Mouse (Mus musculus) urinary bladder, postnatal 36 days (tissue): ENCODE results near the gene Olfr514.
"Not testable (repeated sequence)": the region's sequence is repeated elsewhere in the genome, so short reads cannot be mapped to it uniquely, and the experiment has no call there.

ENCODE experiments used
- DNase-seq, 2 experiments: peaks; one replicate each; pipeline ENCODE4 v3.0.0; 2022; ENCODE audit warnings: low spot score in 2 of 2, mixed read lengths in 1 of 2

Gene Olfr514

DNA sequence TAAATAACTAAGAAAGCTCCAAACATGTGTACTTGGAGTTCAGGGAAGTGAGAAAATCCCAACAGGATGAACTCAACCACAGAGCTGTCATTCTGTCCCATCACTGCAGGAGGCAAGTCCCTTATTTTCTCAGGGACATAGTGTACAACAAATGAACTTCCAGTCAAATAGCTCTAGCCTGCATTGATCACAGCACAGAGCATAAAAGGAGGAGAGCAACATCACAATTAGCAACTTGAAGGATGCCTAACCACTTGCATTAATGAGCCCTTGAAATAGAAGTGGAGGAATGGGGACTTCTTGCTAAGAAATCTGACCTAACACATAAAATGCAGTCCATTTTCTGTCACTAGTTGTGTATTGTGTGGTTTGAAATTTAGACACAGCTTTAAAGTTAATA lies at the start of gene Olfr514:
Olfr514 (minus strand) TSS at position 101 of the 400 bp plus-strand sequence.
- no peak for DNase-seq

GRCm38 (mm10) chr7:108872279-108872678 lies 46.5 kb upstream of the Olfr514 start, which contains the start of gene Olfr517:
Gene Olfr517, minus strand, starts transcription at chr7:108872379.
- DNase-seq: no peak

- no peak for DNase-seq
Observed at GRCm38 (mm10) chr7:108850429-108850828, 24.6 kb upstream of the Olfr514 start, which contains the start of gene Olfr516. Gene Olfr516, minus strand, starts transcription at chr7:108850529.

DNA sequence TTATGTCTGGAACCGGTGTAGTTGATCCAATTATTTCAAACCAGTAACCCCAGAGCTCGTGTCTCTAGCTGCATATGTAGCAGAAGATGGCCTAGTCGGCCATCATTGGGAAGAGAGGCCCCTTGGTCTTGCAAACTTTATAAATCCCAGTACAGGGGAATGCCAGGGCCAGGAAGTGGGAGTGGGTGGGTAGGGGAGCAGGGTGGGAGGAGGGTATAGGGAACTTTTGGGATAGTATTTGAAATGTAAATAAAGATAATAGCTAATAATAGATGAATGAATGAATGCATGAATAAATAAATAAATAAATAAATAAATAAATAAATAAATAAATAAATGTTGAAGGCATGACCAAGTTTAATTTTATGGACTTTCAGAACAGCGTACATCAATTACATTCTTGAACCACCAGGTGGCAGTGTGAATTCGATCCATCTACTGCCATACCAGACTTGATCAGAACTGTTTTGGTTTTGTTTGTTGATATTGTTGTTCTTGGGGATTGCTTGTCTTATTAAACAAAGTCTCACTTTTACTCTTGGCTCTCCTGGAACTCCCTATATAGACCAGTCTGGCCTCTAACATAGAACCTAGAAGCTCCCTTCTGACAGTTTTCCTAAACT lies 11.1 kb downstream of the Olfr514 start:
- DNase-seq: not testable (repeated sequence)

DNA sequence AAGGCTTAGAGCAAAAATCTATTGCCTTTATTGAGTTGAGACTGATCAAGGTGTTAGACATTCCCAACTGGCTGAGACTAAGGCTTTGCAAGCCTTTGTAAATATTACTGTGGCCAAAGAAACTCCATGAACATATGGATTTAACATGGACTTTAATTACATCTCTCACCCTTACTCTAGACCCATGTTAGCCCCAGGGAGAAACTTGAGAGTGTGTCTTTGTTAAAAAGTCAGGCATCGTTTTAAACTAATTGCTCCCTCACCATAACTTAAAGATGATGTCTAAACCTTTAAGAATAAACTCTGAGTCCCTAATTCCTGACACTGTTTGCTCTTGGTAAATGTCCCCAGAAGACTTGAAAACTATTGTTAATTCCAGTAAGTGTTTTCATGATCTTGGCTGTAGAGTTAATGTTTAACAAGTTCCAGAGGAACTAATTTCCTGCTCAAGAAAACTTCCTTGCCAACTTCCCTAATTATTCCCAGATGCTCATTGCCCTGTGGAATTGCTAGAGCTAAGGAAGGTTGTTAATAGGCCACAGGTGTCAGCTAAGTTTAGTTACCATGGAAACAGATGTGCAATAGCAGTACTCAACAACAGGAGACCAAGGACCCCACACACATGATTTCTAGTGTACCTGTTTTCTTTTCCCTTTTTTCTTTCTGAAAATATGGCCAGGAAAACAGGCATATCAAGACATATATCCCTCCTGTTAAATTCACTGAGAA lies 28.4 kb downstream of the Olfr514 start:
- no peak for DNase-seq
